Mouse (Mus musculus) limb, embryonic 11.5 days (tissue): ENCODE measurements at regions not wholly inside any gene's neighbourhood (a gene's known extent, or its start where the extent isn't known, plus 50 kb on each side); places are given as distances from the start of the nearest gene placed in this dataset.

Source experiments
- ATAC-seq: fragments of 200-750 bp; cut with Nextera tagmentation; 2 replicates; pipeline ENCODE4 v1.8.0; 2017; ENCODE audit warnings: low read depth; ENCODE audit not compliant: insufficient number of reproducible peaks, low FRiP score, low TSS enrichment
- DNase-seq: peaks from one replicate; pipeline ENCODE4 v3.0.0-alpha.2; 2015; ENCODE audit warnings: low spot score
- H3K27ac ChIP-seq: fragments of 300-500 bp; sonication (generic); replicated peaks from 2 replicates; pipeline ENCODE4 v1.5.1; 2014; ENCODE audit warnings: low read depth, mild to moderate bottlenecking, low read length
- H3K27me3 ChIP-seq: fragments of 300-500 bp; sonication (generic); 2 replicates; pipeline ENCODE4 v1.6.1; 2014; ENCODE audit warnings: mild to moderate bottlenecking, low read length, mixed read lengths; ENCODE audit not compliant: control insufficient read depth, insufficient read depth
- H3K36me3 ChIP-seq: fragments of 300-500 bp; sonication (generic); 2 replicates; pipeline ENCODE4 v1.6.1; 2014; ENCODE audit warnings: mild to moderate bottlenecking, low read length, moderate library complexity, mixed read lengths; ENCODE audit not compliant: control insufficient read depth, insufficient read depth
- H3K4me1 ChIP-seq: fragments of 300-500 bp; sonication (generic); 2 replicates; pipeline ENCODE4 v1.6.1; 2014; ENCODE audit warnings: low read length, mixed read lengths; ENCODE audit not compliant: control insufficient read depth, insufficient read depth
- H3K4me2 ChIP-seq: fragments of 300-500 bp; sonication (generic); 2 replicates; pipeline ENCODE4 v1.6.1; 2014; ENCODE audit warnings: low read depth, mild to moderate bottlenecking, moderate library complexity; ENCODE audit not compliant: severe bottlenecking
- H3K4me3 ChIP-seq: fragments of 300-500 bp; sonication (generic); 2 replicates; pipeline ENCODE4 v1.5.1; 2014; ENCODE audit warnings: low read depth, low read length
- H3K9ac ChIP-seq: fragments of 300-500 bp; sonication (generic); 2 replicates; pipeline ENCODE4 v1.6.1; 2014; ENCODE audit warnings: mild to moderate bottlenecking, low read length
- H3K9me3 ChIP-seq: fragments of 300-500 bp; sonication (generic); 2 replicates; pipeline ENCODE4 v1.6.1; 2016; ENCODE audit warnings: low read length; ENCODE audit not compliant: control insufficient read depth
- WGBS: fragments of 180-500 bp; shearing (Covaris S2); extraction: QIAGEN DNeasy Blood & Tissue Kit; methylation state at CpG from one replicate; pipeline ENCODE4 v1.1.7; 2014; 5-methylcytosine and 5-hydroxymethylcytosine counted together

GRCm38 (mm10) chr15:88247974-88248625 lies 352.0 kb upstream of the Zdhhc25 start:
- no peaks in the 10 kb centered on the region for H3K27me3 ChIP-seq
- no peak overlapping the region for H3K9ac ChIP-seq
- no peaks in the 10 kb centered on the region for H3K4me1 ChIP-seq
- H3K9me3 ChIP-seq: no peaks in the 10 kb centered on the region
- ATAC-seq (no peak), DNase-seq (peak; percentile 93)
- no peak overlapping the region for H3K27ac ChIP-seq
- no peaks in the 10 kb centered on the region for H3K36me3 ChIP-seq
- no peak overlapping the region for H3K4me3 ChIP-seq
- WGBS: 35% methylated on average over 14 of the region's 14 CpGs
- no peak overlapping the region for H3K4me2 ChIP-seq

GRCm38 (mm10) chr15:88288051-88288450 lies 312.1 kb upstream of the Zdhhc25 start:
- H3K4me2 ChIP-seq: no peak overlapping the region
- no peak overlapping the region for H3K27ac ChIP-seq
- H3K4me3 ChIP-seq: no peak overlapping the region
- no peak overlapping the region for H3K9ac ChIP-seq
- 19% methylated on average over 16 of the region's 16 CpGs for WGBS
- H3K36me3 ChIP-seq: no peaks in the 10 kb centered on the region
- H3K9me3 ChIP-seq: no peaks in the 10 kb centered on the region
- peak; percentile 26 for DNase-seq
- no peaks in the 10 kb centered on the region for H3K4me1 ChIP-seq
- peaks cover 2% of the 10 kb centered on the region; the same call in 1 of the 2 replicates for H3K27me3 ChIP-seq
- ATAC-seq: no peak

- no peak overlapping the region for H3K4me3 ChIP-seq
- no peak overlapping the region for H3K27ac ChIP-seq
- WGBS: 53% methylated on average over 3 of the region's 3 CpGs
- no peak overlapping the region for H3K4me2 ChIP-seq
- peak; percentile 65 for DNase-seq
- no peak for ATAC-seq
- H3K27me3 ChIP-seq: peaks cover 2% of the 10 kb centered on the region; the same call in 1 of the 2 replicates
- no peaks in the 10 kb centered on the region for H3K36me3 ChIP-seq
- H3K9ac ChIP-seq: no peak overlapping the region
- no peaks in the 10 kb centered on the region for H3K4me1 ChIP-seq
- H3K9me3 ChIP-seq: no peaks in the 10 kb centered on the region
These were observed 311.4 kb upstream of the Zdhhc25 start for GRCm38 (mm10) chr15:88288696-88289095.

GRCm38 (mm10) chr15:88290740-88291363 lies 309.2 kb upstream of the Zdhhc25 start:
- H3K27ac ChIP-seq: no peak overlapping the region
- H3K27me3 ChIP-seq: peaks cover 2% of the 10 kb centered on the region; the same call in 1 of the 2 replicates
- no peaks in the 10 kb centered on the region for H3K4me1 ChIP-seq
- no peaks in the 10 kb centered on the region for H3K9me3 ChIP-seq
- H3K4me3 ChIP-seq: no peak overlapping the region
- WGBS: 21% methylated on average over 20 of the region's 20 CpGs
- no peak overlapping the region for H3K4me2 ChIP-seq
- H3K36me3 ChIP-seq: no peaks in the 10 kb centered on the region
- no peak overlapping the region for H3K9ac ChIP-seq
- DNase-seq (no peak), ATAC-seq (no peak)

- no peak overlapping the region for H3K4me2 ChIP-seq
- no peak for ATAC-seq
- no peaks in the 10 kb centered on the region for H3K36me3 ChIP-seq
- H3K27me3 ChIP-seq: no peaks in the 10 kb centered on the region
- 52% methylated on average over 6 of the region's 6 CpGs for WGBS
- no peak for DNase-seq
- no peak overlapping the region for H3K9ac ChIP-seq
- no peak overlapping the region for H3K27ac ChIP-seq
- no peak overlapping the region for H3K4me3 ChIP-seq
- H3K9me3 ChIP-seq: no peaks in the 10 kb centered on the region
- H3K4me1 ChIP-seq: no peaks in the 10 kb centered on the region
These were observed 301.0 kb upstream of the Zdhhc25 start for GRCm38 (mm10) chr15:88299061-88299460.

DNA sequence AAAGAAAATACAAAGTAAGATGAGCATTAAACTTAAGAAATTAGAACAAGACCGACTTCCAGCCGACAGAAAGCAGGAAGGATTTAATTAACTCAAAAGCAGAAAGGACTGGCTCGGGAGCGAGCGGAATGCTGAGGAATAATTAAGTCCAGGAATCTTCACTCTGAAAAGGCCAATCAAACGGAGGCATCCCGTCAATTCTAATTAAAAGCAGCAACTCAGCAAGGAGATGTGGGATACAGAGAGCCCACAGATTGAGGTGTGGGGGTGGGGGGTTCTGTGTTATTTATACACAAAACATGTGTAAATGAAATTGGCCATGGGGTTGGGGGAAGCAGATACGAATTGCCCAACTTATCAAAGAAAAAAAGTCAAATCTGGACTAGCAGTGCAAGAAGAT lies 288.9 kb upstream of the Zdhhc25 start:
- Histone ChIP-seq H3K4me2 (no peak overlapping the region), H3K36me3 (no peaks in the 10 kb centered on the region), H3K27me3 (no peaks in the 10 kb centered on the region), H3K9me3 (no peaks in the 10 kb centered on the region), H3K9ac (no peak overlapping the region), H3K4me1 (peaks cover 4% of the 10 kb centered on the region; the same call in 1 of the 2 replicates), H3K4me3 (no peak overlapping the region), H3K27ac (no peak overlapping the region)
- WGBS: 18% methylated on average over 8 of the region's 8 CpGs
- no peak for DNase-seq
- no peak for ATAC-seq

- H3K9me3 ChIP-seq: no peaks in the 10 kb centered on the region
- ATAC-seq (no peak), DNase-seq (peak; percentile 38)
- H3K4me1 ChIP-seq: peaks cover 4% of the 10 kb centered on the region; the same call in 1 of the 2 replicates
- H3K27me3 ChIP-seq: no peaks in the 10 kb centered on the region
- H3K4me2 ChIP-seq: no peak overlapping the region
- no peaks in the 10 kb centered on the region for H3K36me3 ChIP-seq
- H3K27ac ChIP-seq: no peak overlapping the region
- H3K4me3 ChIP-seq: no peak overlapping the region
- H3K9ac ChIP-seq: no peak overlapping the region
- 20% methylated on average over 12 of the region's 12 CpGs for WGBS
These were observed 285.2 kb upstream of the Zdhhc25 start for GRCm38 (mm10) chr15:88314810-88315459.

DNA sequence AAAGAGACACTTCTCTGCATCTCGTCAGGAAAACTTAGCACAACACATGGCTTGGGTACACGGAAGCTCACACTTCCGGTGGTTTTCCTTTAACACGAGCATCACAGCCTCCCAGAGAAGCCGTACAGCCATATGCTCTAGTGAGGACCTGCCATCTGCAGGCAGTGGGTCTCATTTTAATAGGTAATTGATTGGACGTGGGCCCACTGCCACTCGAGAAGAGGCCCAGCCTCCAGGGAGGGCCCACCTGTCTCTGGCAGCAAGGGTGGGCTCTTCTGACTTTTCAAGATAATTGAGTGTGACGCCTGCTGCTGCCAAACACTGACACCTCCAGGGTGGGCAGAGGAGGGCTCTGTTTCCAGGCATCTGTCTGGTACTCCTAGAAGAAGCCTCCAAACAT lies 282.1 kb upstream of the Zdhhc25 start:
- Histone ChIP-seq H3K4me3 (no peak overlapping the region), H3K27me3 (no peaks in the 10 kb centered on the region), H3K9me3 (no peaks in the 10 kb centered on the region), H3K36me3 (no peaks in the 10 kb centered on the region), H3K4me1 (peaks cover 4% of the 10 kb centered on the region; the same call in 1 of the 2 replicates), H3K4me2 (no peak overlapping the region), H3K9ac (no peak overlapping the region), H3K27ac (no peak overlapping the region)
- 50% methylated on average over 8 of the region's 8 CpGs for WGBS
- no peak for ATAC-seq
- DNase-seq: no peak
